Mouse (Mus musculus) ovary, postnatal 14 days (tissue): Measurements from ENCODE around the gene Mitf.

Source experiments
- DNase-seq: peaks from one replicate; pipeline ENCODE4 v3.0.0; 2022; ENCODE audit warnings: low spot score

Gene Mitf

DNA sequence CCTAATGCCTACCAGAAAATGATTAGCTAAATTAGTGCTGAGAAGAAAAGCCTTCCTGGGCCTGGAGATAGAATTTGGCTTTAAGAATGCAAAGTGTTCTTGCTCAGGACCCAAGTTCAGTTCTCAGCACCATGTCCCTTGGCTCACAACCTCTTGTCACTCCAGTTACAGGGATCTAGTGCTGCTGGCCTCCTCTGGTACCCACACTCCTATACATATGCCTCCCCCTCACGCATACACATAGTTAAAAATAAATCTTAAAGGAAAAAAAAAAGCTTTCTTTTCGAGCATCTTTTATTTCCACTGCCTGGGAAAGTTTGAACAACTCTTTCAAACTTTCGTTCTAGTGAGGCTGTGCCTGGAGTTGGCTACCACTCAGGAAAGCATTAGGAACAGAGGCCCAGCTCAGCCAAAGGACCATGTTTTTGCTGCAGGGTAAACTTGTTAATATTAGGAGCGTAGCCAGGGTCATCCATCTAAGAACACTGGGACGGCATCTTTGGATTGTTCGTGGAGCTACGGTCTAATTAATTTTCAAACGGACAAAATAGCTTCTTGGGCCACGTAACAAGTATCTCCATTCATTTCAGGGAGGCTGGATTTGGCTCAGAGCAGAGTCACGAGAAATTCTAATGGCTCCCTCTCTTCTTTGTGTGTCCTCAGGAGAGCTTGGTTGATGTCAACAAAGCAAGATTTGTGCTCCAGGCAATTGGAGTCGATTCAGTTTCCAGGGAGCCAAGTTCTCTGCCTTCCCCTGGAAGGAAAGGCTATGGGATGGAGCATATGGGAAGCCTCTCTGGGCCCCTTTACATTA lies 239.7 kb downstream of the Mitf start:
- peak; percentile 3 for DNase-seq

DNA sequence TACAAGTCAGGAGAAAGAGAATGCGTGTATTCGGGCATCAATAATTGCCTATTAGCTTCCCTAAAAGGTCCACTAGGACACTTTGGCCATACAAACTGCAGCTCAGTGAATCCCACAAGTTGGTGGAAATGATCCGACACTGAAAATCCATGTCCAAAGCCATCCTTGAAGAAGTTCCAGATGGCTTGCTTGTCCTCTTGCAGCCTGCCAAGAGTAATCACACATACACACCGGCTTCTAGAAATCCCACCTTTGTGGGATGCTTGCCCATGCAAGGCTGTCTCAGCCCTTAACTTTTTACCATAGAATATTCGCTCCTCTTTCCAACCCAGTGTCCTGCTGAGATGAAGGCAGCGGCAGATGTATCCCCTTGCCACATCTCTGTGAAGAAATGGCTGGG lies 240.9 kb downstream of the Mitf start:
- DNase-seq, result no peak

DNA sequence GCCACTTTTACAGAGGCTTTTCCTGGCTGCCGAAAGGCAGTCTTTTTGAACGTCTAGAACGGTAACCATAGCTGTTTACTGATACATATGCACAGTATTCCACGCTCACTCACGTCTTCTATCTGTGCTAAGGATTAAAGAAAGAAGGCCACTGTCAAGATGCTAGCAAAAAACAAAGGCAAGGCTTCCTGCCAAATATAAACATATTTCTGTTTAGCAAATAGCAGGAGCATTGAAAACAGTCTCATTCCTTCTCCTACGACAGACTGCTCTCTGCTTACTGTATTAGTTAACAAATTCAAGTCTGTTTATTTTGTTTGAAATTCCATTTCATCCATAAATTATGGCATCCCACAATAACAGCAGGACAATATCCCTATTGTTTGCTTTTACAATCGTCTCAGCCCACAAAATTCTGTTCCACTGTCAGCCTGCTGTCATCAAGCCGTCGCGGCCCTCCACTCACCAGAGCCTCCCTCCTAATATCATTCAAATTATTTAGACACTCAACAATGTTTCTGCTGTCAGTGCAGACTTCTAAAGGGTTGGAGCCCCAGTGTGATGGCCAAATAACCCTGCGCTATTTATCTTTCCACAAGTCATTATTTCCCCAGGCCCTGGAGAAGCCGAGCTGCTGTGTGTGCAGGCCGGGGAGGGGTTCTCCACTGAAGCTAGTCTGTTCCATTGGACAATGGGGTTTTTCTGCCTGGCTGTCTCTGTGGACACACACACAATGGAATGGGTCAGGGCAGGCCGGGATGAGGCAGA lies 242.0 kb downstream of the Mitf start:
- DNase-seq, result no peak

DNA sequence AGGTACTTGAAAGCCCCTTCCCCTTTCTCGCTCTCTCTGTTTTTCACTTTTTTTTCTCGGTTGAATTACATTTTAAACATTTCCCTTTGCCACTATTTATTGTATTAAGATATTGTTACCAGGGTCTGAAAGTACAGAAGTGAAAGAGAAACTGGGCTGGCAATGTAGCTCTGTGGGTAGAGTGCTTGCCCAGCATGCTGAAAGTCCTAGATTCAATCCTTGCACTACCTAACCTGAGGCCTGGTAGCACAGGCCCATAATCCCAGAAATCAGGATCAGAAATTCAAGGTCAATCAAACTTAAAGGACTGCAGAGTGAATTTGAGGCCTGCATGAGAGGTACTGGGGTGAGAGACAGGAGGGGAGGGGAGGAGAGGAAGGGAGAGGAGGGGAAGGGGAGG lies 242.7 kb downstream of the Mitf start:
- no peak for DNase-seq

DNA sequence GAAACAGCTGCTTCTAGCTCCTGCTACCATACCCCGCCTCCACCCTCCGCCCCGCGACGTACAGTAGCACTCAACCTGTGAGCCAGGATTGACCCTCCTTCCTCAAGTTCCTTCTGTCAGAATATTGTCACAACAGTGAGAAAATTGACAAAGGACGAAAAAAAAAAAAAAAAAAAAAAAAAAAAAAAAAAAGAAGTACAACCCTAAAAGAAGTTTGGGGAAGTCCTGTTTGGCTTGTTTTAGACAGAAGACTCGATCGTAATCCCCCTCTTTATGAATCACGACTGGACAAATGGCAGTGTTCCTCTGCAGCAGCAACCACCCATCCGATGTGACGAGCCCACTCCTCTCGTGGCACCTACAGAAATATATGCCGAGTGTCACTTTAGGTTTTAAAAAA lies 255.0 kb downstream of the Mitf start:
- DNase-seq, result no peak

DNA sequence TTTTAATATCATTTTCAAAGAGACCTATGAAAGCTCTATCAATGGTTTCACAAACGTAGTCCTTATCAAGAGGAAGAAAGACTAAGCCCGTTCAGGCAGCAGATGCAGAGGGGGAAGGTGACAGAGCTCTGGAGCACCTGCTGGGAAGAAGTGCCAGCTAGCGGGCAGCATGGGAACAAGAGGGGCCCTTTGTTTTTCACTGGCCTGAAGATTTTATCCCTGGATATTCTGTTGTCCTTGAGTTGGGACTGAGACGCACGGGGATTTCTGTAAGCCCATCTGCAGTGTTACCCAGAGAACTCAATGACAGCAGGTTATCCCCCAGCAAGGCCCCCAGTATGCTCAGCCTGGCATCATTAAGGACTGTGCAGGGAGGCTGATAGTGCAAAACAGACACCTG lies 258.1 kb downstream of the Mitf start:
- DNase-seq, result no peak

DNA sequence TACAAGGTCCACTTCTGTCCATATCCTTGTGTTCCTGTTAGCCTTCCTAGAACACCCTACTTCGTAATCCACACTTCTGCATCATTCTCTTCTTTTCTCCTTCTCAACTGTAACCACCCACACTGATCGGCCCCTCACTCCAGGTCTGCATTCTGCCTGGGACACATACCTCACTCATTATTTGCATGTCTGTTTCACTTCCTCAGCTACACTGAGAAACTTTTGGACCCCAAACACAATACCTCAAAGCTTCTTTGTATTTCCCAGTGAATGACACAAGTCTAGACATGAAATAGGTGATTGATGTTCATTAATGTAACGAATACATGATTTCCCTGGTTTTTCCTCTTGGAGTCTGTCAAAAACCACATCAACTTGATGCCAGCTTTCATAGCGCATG lies 259.6 kb downstream of the Mitf start:
- DNase-seq, result no peak
